Mouse (Mus musculus) small intestine, adult 2 months (tissue): ENCODE data around the gene Nipal4. TPM values are rescaled to one million over a fixed set of nuclear protein-coding genes. Genes with fewer than 3 reads are reported as not detected.

Experiments
- H3K27ac ChIP-seq: fragments of 200-500 bp; 2 replicates; pipeline ENCODE4 v1.5.1; 2012; ENCODE audit warnings: low read depth, low read length, control low read depth, inconsistent platforms; ENCODE audit not compliant: insufficient read depth
- H3K27me3 ChIP-seq: fragments of 200-500 bp; 2 replicates; pipeline ENCODE4 v1.6.1; 2012; ENCODE audit warnings: mild to moderate bottlenecking, moderate library complexity, low read length, inconsistent platforms; ENCODE audit not compliant: control insufficient read depth, insufficient read depth
- H3K36me3 ChIP-seq: fragments of 200-500 bp; 2 replicates; pipeline ENCODE4 v1.6.1; 2012; ENCODE audit warnings: mild to moderate bottlenecking, low read length, control low read depth, inconsistent platforms; ENCODE audit not compliant: control insufficient read depth, insufficient read depth
- H3K4me1 ChIP-seq: fragments of 200-500 bp; 2 replicates; pipeline ENCODE4 v1.6.1; 2012; ENCODE audit warnings: low read length, inconsistent platforms, mixed read lengths; ENCODE audit not compliant: control insufficient read depth, insufficient read depth, insufficient read length
- H3K4me3 ChIP-seq: fragments of 200-500 bp; 2 replicates; pipeline ENCODE4 v1.5.1; 2012; ENCODE audit warnings: low read depth, mild to moderate bottlenecking, control low read depth, inconsistent platforms, low read length, moderate library complexity
- CTCF ChIP-seq: fragments of 200-500 bp; IDR thresholded peaks from 2 replicates; pipeline ENCODE4 v1.5.1; 2012; ENCODE audit warnings: low read depth, mild to moderate bottlenecking, control low read depth, inconsistent platforms, low read length, moderate library complexity, mixed read lengths; ENCODE audit not compliant: insufficient replicate concordance, insufficient read length; ENCODE audit errors: extremely low read depth
- POLR2A ChIP-seq: fragments of 200-500 bp; IDR thresholded peaks from 2 replicates; pipeline ENCODE4 v1.6.1; 2012; ENCODE audit warnings: low read depth, mild to moderate bottlenecking, control low read depth, inconsistent platforms, low read length, moderate library complexity
- WGBS: fragments of 180-500 bp; shearing (Covaris S2); methylation state at CpG from one replicate; pipeline ENCODE4 v1.1.7; 2018; 5-methylcytosine and 5-hydroxymethylcytosine counted together
- polyA plus RNA-seq: library from polyadenylated mRNA; depleted of rRNA; stranded (reverse); fragments of >200 nt; gene quantifications from 2 replicates; pipeline ENCODE4 v1.2.3, GENCODE M21; 2012

The Nipal4 gene
- polyA plus RNA-seq, 1 experiment = 0.49 TPM

DNA sequence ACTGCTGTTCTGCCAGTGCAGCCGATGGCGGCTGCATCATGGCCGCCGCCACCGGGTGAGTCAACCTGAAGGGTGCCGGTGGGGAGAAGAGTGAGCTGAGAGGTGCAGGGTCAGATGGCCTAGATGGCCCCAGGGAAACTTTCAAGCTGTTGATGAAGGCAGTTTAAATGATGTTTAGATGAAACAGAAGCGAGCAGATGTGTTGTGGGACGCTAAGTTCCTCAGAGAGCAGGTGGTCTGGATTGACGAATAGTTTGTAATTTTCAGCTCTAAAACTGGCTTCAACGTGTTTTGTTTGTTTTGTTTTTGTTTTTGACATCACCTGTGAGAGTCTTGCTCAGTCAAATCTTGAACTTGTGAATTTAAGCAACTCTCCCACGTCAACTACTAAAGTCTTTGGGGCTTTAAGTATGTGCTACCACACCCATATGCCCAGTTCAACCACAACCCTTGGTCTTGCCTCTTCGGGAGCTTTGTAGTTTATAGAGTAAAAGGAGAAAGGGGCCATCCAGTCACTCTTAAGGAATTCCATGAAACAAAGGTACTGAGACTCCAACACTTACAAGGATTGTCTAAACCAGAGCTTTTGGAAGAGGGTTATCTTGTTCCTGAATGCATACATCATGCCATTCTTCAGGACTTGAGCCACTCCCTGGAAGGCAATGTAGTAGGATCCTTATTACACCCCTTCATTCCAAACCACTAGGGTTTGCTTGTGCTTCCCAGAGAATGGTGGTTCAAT, 41.0 kb downstream of the Nipal4 start:
- Histone ChIP-seq H3K4me1 (peaks cover 2% of the 10 kb centered on the region), H3K27me3 (no peaks in the 10 kb centered on the region), H3K4me3 (no peak overlapping the region), H3K36me3 (no peaks in the 10 kb centered on the region; the same call in 1 of the 2 replicates), H3K27ac (no peak overlapping the region)
- TF ChIP-seq POLR2A (no peak), CTCF (no peak)
- 83% methylated on average over 12 of the region's 12 CpGs for WGBS

DNA sequence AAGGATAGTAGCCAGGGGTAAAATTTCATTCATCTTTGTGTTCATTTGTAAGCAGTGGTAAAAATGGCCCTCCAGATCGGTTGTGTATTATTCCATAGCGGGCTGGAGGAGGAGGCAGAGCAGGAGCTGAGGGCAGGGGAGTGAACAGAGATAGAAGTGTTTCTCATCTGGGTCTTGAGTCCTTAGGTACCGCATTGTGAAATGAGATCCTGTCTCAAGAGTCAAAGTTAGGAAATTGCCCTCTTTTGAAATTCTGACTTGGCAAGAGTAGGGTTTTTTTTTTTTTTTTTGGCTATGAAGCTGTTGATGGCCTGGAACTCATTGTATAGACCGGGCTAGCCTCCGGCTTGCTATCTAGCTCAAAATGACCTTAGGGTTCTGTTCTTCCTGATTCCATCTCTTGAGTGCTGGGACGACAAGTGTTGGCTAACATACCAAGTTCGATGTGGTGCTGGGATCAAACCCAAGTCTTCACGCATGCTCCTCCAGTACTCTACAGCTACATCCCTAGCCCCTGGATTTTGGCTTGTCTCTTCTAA, 42.9 kb downstream of the Nipal4 start:
- Histone ChIP-seq H3K27ac (no peak overlapping the region), H3K4me3 (no peak overlapping the region), H3K4me1 (peaks cover 2% of the 10 kb centered on the region; the same call in 1 of the 2 replicates), H3K27me3 (no peaks in the 10 kb centered on the region), H3K36me3 (no peaks in the 10 kb centered on the region; the same call in 1 of the 2 replicates)
- 85% methylated on average over 8 of the region's 8 CpGs for WGBS
- no peak for TF ChIP-seq POLR2A
- no peak for TF ChIP-seq CTCF

- Histone ChIP-seq H3K4me1 (peaks cover 2% of the 10 kb centered on the region; the same call in 1 of the 2 replicates), H3K27me3 (no peaks in the 10 kb centered on the region), H3K27ac (no peak overlapping the region), H3K36me3 (no peaks in the 10 kb centered on the region; the same call in 1 of the 2 replicates), H3K4me3 (no peak overlapping the region)
- TF ChIP-seq CTCF (no peak), POLR2A (no peak)
- 85% methylated on average over 4 of the region's 4 CpGs for WGBS
These were observed 43.4 kb downstream of the Nipal4 start for GRCm38 (mm10) chr11:46122875-46123274.

GRCm38 (mm10) chr11:46121666-46122065, 44.6 kb downstream of the Nipal4 start:
- H3K27ac ChIP-seq = no peak overlapping the region
- peaks cover 2% of the 10 kb centered on the region; the same call in 1 of the 2 replicates for H3K4me1 ChIP-seq
- H3K4me3 ChIP-seq = no peak overlapping the region
- H3K36me3 ChIP-seq = no peaks in the 10 kb centered on the region; the same call in 1 of the 2 replicates
- no peaks in the 10 kb centered on the region for H3K27me3 ChIP-seq
- WGBS = 65% methylated on average over 4 of the region's 4 CpGs
- TF ChIP-seq POLR2A (no peak), CTCF (no peak)

GRCm38 (mm10) chr11:46120084-46120483, 46.2 kb downstream of the Nipal4 start:
- 85% methylated on average over 10 of the region's 10 CpGs for WGBS
- H3K27me3 ChIP-seq = no peaks in the 10 kb centered on the region
- no peaks in the 10 kb centered on the region; the same call in 1 of the 2 replicates for H3K36me3 ChIP-seq

DNA sequence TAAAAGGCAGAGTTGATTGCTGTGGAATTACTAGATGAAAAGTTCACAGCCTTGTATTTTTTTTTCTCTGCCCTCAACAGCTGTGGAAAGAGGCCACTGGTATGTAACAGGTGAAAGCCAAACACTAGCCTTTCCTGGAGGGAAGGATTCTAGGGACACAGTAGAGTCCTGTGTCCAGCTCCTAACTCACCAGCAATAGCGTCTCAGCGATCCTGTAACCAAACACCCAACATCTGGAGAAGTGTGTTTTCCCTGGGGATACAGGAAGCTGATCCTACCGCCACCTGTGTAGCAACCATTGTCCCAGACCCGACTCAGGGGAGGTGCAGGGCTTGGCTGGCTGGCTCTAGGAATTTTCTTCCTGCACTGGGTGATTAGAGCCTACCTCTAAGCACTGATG, 46.7 kb downstream of the Nipal4 start:
- Histone ChIP-seq H3K4me3 (no peak overlapping the region), H3K27ac (no peak overlapping the region), H3K36me3 (peaks cover 2% of the 10 kb centered on the region; the same call in 1 of the 2 replicates), H3K27me3 (no peaks in the 10 kb centered on the region), H3K4me1 (peaks cover 6% of the 10 kb centered on the region; the same call in 1 of the 2 replicates)
- no peak for TF ChIP-seq POLR2A
- no peak for TF ChIP-seq CTCF
- WGBS = 35% methylated on average over 4 of the region's 4 CpGs

More at GRCm38 (mm10) chr11:46120084-46120483, 46.2 kb downstream of the Nipal4 start:
- TF ChIP-seq CTCF = no peak
- TF ChIP-seq POLR2A = no peak
- peaks cover 6% of the 10 kb centered on the region; the same call in 1 of the 2 replicates for H3K4me1 ChIP-seq
- H3K4me3 ChIP-seq = no peak overlapping the region
- no peak overlapping the region for H3K27ac ChIP-seq

- TF ChIP-seq CTCF (no peak), POLR2A (no peak)
- WGBS = 53% methylated on average over 2 of the region's 2 CpGs
- no peak overlapping the region for H3K27ac ChIP-seq
These were observed 49.8 kb downstream of the Nipal4 start for GRCm38 (mm10) chr11:46116510-46116909.

More at GRCm38 (mm10) chr11:46116510-46116909, 49.8 kb downstream of the Nipal4 start:
- Histone ChIP-seq H3K27me3 (no peaks in the 10 kb centered on the region), H3K36me3 (peaks cover 9% of the 10 kb centered on the region), H3K4me3 (no peak overlapping the region), H3K4me1 (0 out of 2 replicates have a peak, but pooled peaks cover 4% of the 10 kb centered on the region)
